Mouse (Mus musculus): ENCODE measurements around the gene F11. TPM values are rescaled to one million over a fixed set of nuclear protein-coding genes. Genes with fewer than 3 reads are reported as not detected.
A peak's percentile ranks its signal among the peaks of the same experiment; 100 is the strongest.

The F11 gene
- total RNA-seq, 2 experiments from 2014 or later: not detected

DNA sequence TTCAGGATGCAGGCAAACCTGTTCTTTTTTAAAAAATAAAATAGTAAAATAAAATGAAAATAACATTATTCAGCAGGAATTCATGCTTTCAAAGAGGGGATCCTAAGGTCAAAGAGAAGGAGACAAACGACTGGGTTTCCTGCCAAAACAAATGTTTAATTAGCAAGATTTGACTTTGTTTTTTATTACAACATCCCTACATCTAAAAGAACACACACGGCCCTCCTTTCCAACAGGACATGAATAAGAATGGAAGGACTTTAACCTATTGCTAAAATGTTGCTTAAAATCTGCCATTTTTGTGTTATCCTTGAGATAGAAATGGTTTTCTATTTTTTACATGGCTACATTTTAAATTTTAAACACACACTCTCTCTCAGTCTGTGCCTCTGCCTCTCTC is 8.7 kb downstream of the F11 start:
- intact Hi-C loops (cut with DNase I): no loop called here
- no peak for DNase-seq

DNA sequence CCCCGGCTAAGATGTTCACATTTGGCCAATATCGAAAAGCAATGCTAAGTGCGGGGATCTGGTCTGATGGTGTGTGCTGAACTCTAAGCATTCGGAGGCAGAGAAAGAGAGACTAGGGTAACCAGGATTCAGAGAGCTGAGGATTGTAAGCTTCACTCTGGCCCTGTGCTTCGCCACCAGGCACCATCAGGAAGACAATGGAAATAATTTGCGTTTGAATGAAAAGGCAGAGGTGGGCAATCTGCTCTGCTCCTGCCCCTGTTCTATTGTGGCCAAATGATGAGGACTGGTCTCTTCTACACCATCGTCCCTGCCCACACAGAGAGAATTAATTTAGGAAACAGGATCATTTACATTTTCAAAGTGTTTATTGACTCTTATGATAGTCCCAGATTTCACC is 15.5 kb downstream of the F11 start:
- intact Hi-C loops (cut with DNase I): no loop called here
- no peak for DNase-seq

DNA sequence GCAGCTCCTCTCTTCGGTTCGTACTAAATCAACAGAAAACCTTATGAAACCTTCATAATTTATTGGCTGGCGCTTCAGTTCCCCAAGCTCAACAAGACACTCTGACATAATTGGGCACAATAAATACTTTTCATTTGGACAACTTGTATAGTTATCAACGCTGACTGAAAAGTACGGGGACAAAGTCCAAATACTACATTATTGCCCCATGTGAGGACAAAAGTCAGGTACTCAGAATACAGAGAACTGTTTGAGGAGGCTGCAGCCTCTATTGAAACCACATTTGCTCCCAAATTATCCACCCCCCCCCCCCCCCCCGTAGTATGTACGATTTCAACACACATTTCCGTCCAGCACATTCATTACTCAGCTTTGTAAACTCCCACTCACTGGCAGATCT is 22.5 kb downstream of the F11 start:
- no peak for DNase-seq
- intact Hi-C loops (cut with DNase I): no loop called here

DNA sequence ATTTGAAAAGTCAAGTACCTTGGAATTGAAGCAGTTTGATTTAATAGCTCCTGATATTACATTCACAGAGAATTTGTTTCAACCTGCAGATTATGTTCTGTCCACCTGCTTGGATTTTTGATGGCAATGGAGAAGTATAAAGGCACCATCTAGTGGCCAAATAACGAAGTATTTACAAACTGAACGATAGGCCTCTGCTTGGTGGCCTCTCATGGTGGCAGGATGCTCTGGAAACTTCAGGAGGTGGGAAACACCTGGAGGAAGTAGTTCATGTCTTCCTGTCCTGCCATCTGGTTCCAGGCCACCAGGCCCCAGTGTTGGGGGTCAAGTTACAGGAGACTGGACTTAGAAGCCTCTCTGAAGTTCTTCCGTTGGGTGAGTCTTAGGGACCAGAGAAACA is 23.5 kb downstream of the F11 start:
- intact Hi-C loops (cut with DNase I): loop anchor here (1.0 kb wide), 1 partner anchor 170 kb away; no protein-coding TSS in a partner anchor
- DNase-seq: peak in 1 of 2 experiments; percentile 40

DNA sequence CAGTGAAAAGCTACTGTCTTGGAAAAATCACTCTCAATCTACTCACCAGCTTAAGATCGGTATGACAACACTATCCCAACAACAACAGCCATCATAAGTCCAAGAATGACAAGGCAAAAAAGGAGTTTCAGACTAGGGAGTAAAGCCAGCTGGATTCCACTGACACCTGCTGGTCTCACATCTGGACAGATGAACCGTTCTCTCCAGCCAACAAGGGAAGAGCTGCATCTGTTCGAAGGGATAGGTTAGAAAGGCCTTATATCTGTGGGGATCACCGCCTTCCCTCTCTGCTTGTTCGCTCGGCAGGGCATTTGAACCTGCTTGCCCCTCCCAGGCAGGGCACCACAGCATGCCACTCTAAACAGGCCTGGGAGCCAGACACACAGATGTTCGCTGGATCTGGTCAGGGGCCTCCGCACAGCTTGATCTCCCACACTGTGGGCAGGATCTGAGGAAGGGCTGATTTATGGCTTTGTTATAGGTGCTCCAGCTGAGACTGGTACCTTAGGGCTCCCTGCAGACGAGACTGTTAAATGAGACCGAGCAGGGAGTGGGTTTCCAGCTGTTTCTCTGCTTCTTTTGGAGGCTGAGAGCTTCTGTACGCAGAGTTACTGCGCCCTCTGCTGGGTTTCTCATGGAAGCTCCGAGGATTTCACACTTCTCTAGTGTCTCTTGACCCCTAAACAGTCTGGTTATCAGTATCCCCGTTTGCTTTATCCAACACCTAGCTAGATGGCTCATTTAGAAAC is 25.5 kb downstream of the F11 start:
- peak; percentile 49 to 66 for DNase-seq
- intact Hi-C loops (cut with DNase I): no loop called here

DNA sequence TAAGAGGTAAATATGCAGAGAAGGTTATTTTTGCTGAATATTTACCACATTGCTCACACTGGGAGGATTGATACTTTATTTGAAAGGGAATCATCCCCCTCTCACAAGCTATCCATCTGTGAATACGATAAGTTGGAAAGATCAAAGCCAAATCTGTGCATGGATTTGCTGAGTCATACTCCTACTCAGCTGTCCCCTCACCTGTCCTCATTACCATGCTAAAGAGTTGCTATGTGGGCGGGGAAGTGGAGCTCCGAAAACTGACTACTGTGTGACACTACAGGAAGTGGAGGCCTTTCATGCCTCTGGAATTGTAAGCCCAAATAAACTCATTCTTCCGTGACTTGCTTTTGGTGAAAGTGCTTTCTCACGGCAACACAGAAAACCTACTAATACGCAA is 26.6 kb downstream of the F11 start:
- intact Hi-C loops (cut with DNase I): no loop called here
- no peak for DNase-seq

DNA sequence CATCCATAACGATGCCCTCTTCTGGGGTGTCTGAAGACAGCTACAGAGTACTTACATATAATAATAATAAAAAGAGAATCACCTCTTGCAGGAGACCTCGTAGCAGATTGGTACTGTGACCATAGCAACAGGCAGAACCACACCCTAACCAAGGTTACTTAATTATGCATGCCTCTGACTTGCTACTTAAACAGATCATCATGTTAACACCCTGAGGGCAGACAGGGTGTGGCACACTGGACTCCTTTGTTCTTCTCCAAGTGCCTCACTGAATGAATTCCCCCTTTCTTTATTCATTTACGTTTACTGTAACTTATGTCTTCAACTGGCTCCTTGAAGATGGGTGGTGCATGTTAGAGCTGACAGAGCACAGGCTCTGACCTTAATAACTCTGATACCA is 28.6 kb downstream of the F11 start:
- intact Hi-C loops (cut with DNase I): no loop called here

DNA sequence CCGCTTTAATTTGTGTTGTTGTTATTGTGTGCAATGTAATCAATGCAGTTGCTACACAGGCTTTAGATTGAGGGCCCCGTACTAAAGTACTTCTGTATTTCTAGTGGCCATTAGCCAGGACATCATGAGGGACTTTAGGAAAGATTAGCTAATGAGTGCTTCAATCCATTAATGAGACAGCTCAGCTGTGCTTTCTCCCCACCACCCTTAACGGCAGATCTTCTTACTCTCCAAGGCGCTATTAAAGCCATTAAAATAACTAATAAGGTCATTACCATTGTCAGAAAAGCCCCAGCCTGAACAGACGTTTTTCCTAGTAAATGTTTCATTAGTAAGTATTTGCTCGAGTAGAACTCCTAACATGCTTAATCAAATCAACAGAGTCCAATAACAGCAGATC is 59.4 kb downstream of the F11 start:
- intact Hi-C loops (cut with DNase I): no loop called here

More for the DNA sequence above, 28.6 kb downstream of the F11 start:
- no peak for DNase-seq

DNA sequence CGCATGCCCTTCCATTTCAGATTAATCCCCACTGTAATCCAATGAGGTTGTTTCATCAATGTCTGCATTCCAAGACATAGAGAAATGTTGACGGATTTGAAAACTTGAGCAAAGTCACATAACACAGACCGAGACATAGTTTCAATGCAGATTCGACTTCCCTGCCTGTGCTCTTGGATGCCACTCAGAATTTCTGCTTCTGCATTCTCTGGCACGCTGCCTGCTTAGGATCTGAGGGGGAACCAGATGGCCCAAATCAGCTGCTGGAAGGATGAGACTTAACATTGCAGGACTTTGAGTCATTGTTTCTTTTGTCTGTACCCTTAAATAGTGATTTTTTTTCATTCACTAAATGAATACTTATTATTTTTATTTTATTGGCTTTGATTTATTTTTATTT is 60.2 kb downstream of the F11 start:
- peak; percentile 40 to 60 for DNase-seq
- intact Hi-C loops (cut with DNase I): no loop called here

More for the DNA sequence above, 59.4 kb downstream of the F11 start:
- no peak for DNase-seq

DNA sequence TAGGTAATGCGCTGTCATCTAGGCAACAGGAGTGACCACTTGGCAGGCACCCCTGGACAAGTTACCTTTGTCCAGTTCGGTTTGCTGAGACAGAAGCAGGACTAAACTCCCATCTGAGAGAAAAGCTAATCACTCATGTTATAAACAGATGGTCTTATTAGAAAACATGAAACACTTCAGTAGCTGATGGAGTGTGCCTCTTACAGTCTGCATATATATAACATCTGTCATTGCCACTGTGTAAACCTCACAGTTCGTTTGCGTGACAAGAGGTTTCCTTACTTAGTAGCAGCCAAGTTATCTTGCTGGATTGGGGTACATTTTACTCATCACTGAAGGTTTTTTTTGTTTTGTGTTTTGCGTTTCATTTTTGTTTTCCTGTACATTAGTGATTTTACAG is 64.5 kb downstream of the F11 start:
- intact Hi-C loops (cut with DNase I): no loop called here
- DNase-seq: no peak

DNA sequence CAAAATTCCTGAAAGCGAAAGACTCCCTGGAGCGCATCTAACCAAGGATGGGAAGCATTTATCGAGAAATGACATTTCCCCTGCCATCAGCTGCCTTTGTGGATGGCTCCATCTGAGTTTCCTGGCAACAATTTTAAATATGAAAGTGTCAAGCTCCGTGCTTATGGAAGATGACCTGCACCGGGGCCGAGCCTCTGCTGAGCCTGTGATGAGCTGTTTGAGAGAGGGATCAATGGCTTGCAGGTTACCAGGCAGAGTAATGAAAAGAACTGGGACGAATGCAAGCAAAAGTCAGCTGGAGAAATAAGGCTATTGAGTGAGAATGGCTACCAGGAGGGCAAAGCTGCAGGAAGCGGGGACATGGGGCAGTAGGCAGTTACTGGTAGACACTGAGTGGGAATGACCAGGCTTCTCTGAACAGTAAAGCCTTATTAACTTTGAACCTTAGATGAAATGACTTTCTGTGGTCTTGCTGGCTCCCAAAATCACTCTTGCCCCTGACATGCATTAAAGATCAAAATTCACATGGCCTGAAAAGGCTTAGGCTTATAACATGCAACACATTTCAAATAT is 65.8 kb downstream of the F11 start:
- DNase-seq: no peak
- intact Hi-C loops (cut with DNase I): no loop called here

Other genes starting within 250 kb of the F11 start
- gene Mtnr1a, start 192.9 kb downstream of the F11 start, total RNA-seq (2021): not detected
- gene Klkb1, start 32.8 kb upstream of the F11 start, total RNA-seq (2021): not detected
- gene Gm45753, start 46.4 kb upstream of the F11 start, total RNA-seq (2021): not detected
- 1 to 10 TPM; 1.3 to 2.4 TPM for gene Cyp4v3, start 71.2 kb upstream of the F11 start, total RNA-seq (2021)
- 1 to 10 TPM; 3.3 to 3.7 TPM for gene Fam149a, start 120.3 kb upstream of the F11 start, total RNA-seq (2021)
- gene Tlr3, start 149.0 kb upstream of the F11 start, total RNA-seq (2021): 1 to 10 TPM; 5.8 to 6.7 TPM
- gene Sorbs2, start 245.8 kb upstream of the F11 start, total RNA-seq (2021): 100 to 1,000 TPM; 476 to 536 TPM